Mouse (Mus musculus) midbrain, embryonic 16.5 days (tissue): ENCODE data around the gene Ccdc188. TPM values are rescaled to one million over a fixed set of nuclear protein-coding genes. Genes with fewer than 3 reads are reported as not detected.
A peak's percentile ranks its signal among the peaks of the same experiment; 100 is the strongest.

Experiments used
- ATAC-seq: fragments of 200-750 bp; cut with Nextera tagmentation; 2 replicates; pipeline ENCODE4 v1.8.0; 2017; ENCODE audit warnings: moderate TSS enrichment
- H3K27ac ChIP-seq: fragments of 300-500 bp; sonication (generic); 2 replicates; pipeline ENCODE4 v1.5.1; 2014; ENCODE audit warnings: mild to moderate bottlenecking, low read length, mixed read lengths
- H3K27me3 ChIP-seq: fragments of 300-500 bp; sonication (generic); 2 replicates; pipeline ENCODE4 v1.6.1; 2014; ENCODE audit warnings: low read depth, low read length, mixed read lengths; ENCODE audit not compliant: control insufficient read depth, insufficient read depth
- H3K36me3 ChIP-seq: fragments of 300-500 bp; sonication (generic); 2 replicates; pipeline ENCODE4 v1.6.1; 2014; ENCODE audit warnings: mild to moderate bottlenecking, low read length, moderate library complexity, mixed read lengths; ENCODE audit not compliant: control insufficient read depth, insufficient read depth
- H3K4me1 ChIP-seq: fragments of 300-500 bp; sonication (generic); 2 replicates; pipeline ENCODE4 v1.6.1; 2014; ENCODE audit warnings: mild to moderate bottlenecking, low read length, mixed read lengths; ENCODE audit not compliant: control insufficient read depth, insufficient read depth
- H3K4me2 ChIP-seq: fragments of 300-500 bp; sonication (generic); 2 replicates; pipeline ENCODE4 v1.6.1; 2014; ENCODE audit warnings: mild to moderate bottlenecking, low read length, mixed read lengths
- H3K4me3 ChIP-seq: fragments of 300-500 bp; sonication (generic); 2 replicates; pipeline ENCODE4 v1.5.1; 2014; ENCODE audit warnings: low read depth, mild to moderate bottlenecking, low read length, moderate library complexity, mixed read lengths
- H3K9ac ChIP-seq: fragments of 300-500 bp; sonication (generic); 2 replicates; pipeline ENCODE4 v1.6.1; 2014; ENCODE audit warnings: low read depth, low read length, mixed read lengths
- H3K9me3 ChIP-seq: fragments of 300-500 bp; sonication (generic); replicated peaks from 2 replicates; pipeline ENCODE4 v1.6.1; 2014; ENCODE audit warnings: mild to moderate bottlenecking, low read length, mixed read lengths; ENCODE audit not compliant: control insufficient read depth, poor library complexity, severe bottlenecking
- WGBS: fragments of 180-500 bp; shearing (Covaris S2); extraction: QIAGEN DNeasy Blood & Tissue Kit; methylation state at CpG from one replicate; pipeline ENCODE4 v1.1.7; 2014; 5-methylcytosine and 5-hydroxymethylcytosine counted together
- polyA plus RNA-seq: library from polyadenylated mRNA; unstranded; fragments of >200 nt; fragmentation: Nextera tagmentation; extraction: Ambion mirVana; gene quantifications from 2 replicates; pipeline ENCODE4 v1.2.1, GENCODE M21; 2015

Gene Ccdc188
- polyA plus RNA-seq, 1 experiment from 2014 or later: not detected

GRCm38 (mm10) chr16:18235389-18236065 lies 17.8 kb downstream of the Ccdc188 start:
- WGBS: 2% methylated on average over 19 of the region's 19 CpGs
- peak; percentile 92 for ATAC-seq
- no peaks in the 10 kb centered on the region for H3K9me3 ChIP-seq
- peaks cover 22% of the 10 kb centered on the region for H3K4me1 ChIP-seq
- peak overlapping the region; percentile 93 for H3K27ac ChIP-seq
- H3K27me3 ChIP-seq: no peaks in the 10 kb centered on the region
- peak overlapping the region; percentile 89 for H3K4me2 ChIP-seq
- peaks cover 10% of the 10 kb centered on the region for H3K36me3 ChIP-seq
- peak overlapping the region; percentile 90 for H3K4me3 ChIP-seq
- peak overlapping the region; percentile 84 for H3K9ac ChIP-seq

- Histone ChIP-seq H3K27me3 (no peaks in the 10 kb centered on the region), H3K27ac (no peak overlapping the region), H3K4me3 (no peak overlapping the region), H3K4me2 (no peak overlapping the region), H3K4me1 (peaks cover 22% of the 10 kb centered on the region), H3K9me3 (no peaks in the 10 kb centered on the region), H3K9ac (peak overlapping the region; percentile 84; the same call in 1 of the 2 replicates), H3K36me3 (peaks cover 22% of the 10 kb centered on the region)
- WGBS: 70% methylated on average over 7 of the region's 7 CpGs
- ATAC-seq: no peak
Measured at GRCm38 (mm10) chr16:18236676-18237501, 19.2 kb downstream of the Ccdc188 start.

GRCm38 (mm10) chr16:18241581-18241980 lies 23.9 kb downstream of the Ccdc188 start:
- no peak overlapping the region for H3K27ac ChIP-seq
- H3K36me3 ChIP-seq: peaks cover 51% of the 10 kb centered on the region
- H3K9ac ChIP-seq: no peak overlapping the region
- H3K9me3 ChIP-seq: no peaks in the 10 kb centered on the region
- ATAC-seq: no peak
- H3K4me2 ChIP-seq: no peak overlapping the region
- H3K27me3 ChIP-seq: no peaks in the 10 kb centered on the region
- peaks cover 5% of the 10 kb centered on the region for H3K4me1 ChIP-seq
- H3K4me3 ChIP-seq: no peak overlapping the region
- 91% methylated on average over 10 of the region's 10 CpGs for WGBS

GRCm38 (mm10) chr16:18247521-18248399 lies 30.1 kb downstream of the Ccdc188 start:
- peak overlapping the region; percentile 69 for H3K4me3 ChIP-seq
- peaks cover 35% of the 10 kb centered on the region for H3K4me1 ChIP-seq
- ATAC-seq: peak; percentile 2; the same call in 1 of the 2 replicates
- H3K9ac ChIP-seq: peak overlapping the region; percentile 84
- H3K36me3 ChIP-seq: peaks cover 29% of the 10 kb centered on the region
- H3K27me3 ChIP-seq: no peaks in the 10 kb centered on the region
- H3K4me2 ChIP-seq: peak overlapping the region; percentile 93
- H3K9me3 ChIP-seq: no peaks in the 10 kb centered on the region
- under 1% methylated on average over 33 of the region's 33 CpGs for WGBS
- peak overlapping the region; percentile 93 for H3K27ac ChIP-seq

GRCm38 (mm10) chr16:18248433-18249363 lies 31.0 kb downstream of the Ccdc188 start, which contains the start of the genes Trmt2a and Ranbp1:
Trmt2a (plus strand) TSS chr16:18248679.
Ranbp1 (minus strand) TSS chr16:18248732.
- Histone ChIP-seq H3K27ac (peak within 1 kb of the TSS; percentile 93), H3K4me1 (peaks cover 35% of the 10 kb centered on the region), H3K4me2 (peak within 1 kb of the TSS; percentile 93), H3K9me3 (no peaks in the 10 kb centered on the region), H3K4me3 (peak within 1 kb of the TSS; percentile 69), H3K27me3 (no peaks in the 10 kb centered on the region), H3K9ac (peak within 1 kb of the TSS; percentile 84), H3K36me3 (peaks cover 33% of the 10 kb centered on the region)
- peak; percentile 96 for ATAC-seq
- under 1% methylated on average over 87 of the region's 102 CpGs for WGBS

- Histone ChIP-seq H3K9ac (peak overlapping the region; percentile 84), H3K4me2 (peak overlapping the region; percentile 93), H3K36me3 (peaks cover 34% of the 10 kb centered on the region), H3K27ac (peak overlapping the region; percentile 93), H3K9me3 (no peaks in the 10 kb centered on the region), H3K4me1 (peaks cover 35% of the 10 kb centered on the region), H3K4me3 (peak overlapping the region; percentile 69), H3K27me3 (no peaks in the 10 kb centered on the region)
- peak; percentile 18; the same call in 1 of the 2 replicates for ATAC-seq
- 7% methylated on average over 27 of the region's 27 CpGs for WGBS
Measured at GRCm38 (mm10) chr16:18249364-18249967, 31.8 kb downstream of the Ccdc188 start.

GRCm38 (mm10) chr16:18250231-18250630 lies 32.6 kb downstream of the Ccdc188 start:
- H3K36me3 ChIP-seq: peaks cover 28% of the 10 kb centered on the region
- ATAC-seq: no peak
- peaks cover 35% of the 10 kb centered on the region for H3K4me1 ChIP-seq
- H3K4me2 ChIP-seq: peak overlapping the region; percentile 93
- 49% methylated on average over 4 of the region's 4 CpGs for WGBS
- no peaks in the 10 kb centered on the region for H3K27me3 ChIP-seq
- H3K27ac ChIP-seq: no peak overlapping the region
- 0 out of 2 replicates have a peak overlapping the region, but pooled peaks have one; percentile 4 for H3K9ac ChIP-seq
- no peaks in the 10 kb centered on the region for H3K9me3 ChIP-seq
- H3K4me3 ChIP-seq: peak overlapping the region; percentile 69; the same call in 1 of the 2 replicates
